Mouse (Mus musculus): Measurements from ENCODE around the gene Hist1h4f.

GRCm38 (mm10) chr13:23562699-23563462 lies 11.4 kb upstream of the Hist1h4f start:
- TF ChIP-seq POLR2AphosphoS5 (IDR thresholded peaks at IDR 0.05; ENCODE audit: insufficient replicate concordance, low read depth, low read length) (no peak), CTCF (IDR thresholded peaks at IDR 0.05; ENCODE audit: low read depth, low read length) (no peak)
